Mouse (Mus musculus): ENCODE data around the gene Slc35a3. TPM values are rescaled to one million over a fixed set of nuclear protein-coding genes. Genes with fewer than 3 reads are reported as not detected.
"Not testable (repeated sequence)": the region's sequence is repeated elsewhere in the genome, so short reads cannot be mapped to it uniquely, and the experiment has no call there.

Gene Slc35a3
- polyA plus RNA-seq, 1 experiment, result 10.4 TPM

DNA sequence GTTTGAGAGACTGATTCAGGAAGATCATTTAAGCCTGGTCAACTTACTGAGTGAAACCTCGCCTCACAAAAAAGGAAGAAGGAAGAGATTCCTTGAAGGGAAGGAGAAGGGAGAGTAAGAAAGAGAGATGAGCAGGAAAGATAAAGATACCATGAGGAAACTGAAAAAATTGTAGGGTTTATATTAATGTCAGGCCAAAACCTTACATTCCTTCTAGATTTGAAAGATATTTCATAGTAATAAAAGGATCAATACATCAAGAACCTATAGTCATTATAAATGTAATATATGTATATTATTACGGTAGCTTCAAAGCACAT lies 17.0 kb downstream of the Slc35a3 start:
- DNase-seq (ENCODE audit: low read depth), result no peak
- TF ChIP-seq POLR2A (IDR thresholded peaks at IDR 0.05; ENCODE audit: borderline replicate concordance, extremely low read depth, insufficient read depth, insufficient read length, poor library complexity, severe bottlenecking) (no peak), CTCF (IDR thresholded peaks at IDR 0.05; ENCODE audit: borderline replicate concordance, extremely low read depth, insufficient read depth, insufficient read length) (no peak)

DNA sequence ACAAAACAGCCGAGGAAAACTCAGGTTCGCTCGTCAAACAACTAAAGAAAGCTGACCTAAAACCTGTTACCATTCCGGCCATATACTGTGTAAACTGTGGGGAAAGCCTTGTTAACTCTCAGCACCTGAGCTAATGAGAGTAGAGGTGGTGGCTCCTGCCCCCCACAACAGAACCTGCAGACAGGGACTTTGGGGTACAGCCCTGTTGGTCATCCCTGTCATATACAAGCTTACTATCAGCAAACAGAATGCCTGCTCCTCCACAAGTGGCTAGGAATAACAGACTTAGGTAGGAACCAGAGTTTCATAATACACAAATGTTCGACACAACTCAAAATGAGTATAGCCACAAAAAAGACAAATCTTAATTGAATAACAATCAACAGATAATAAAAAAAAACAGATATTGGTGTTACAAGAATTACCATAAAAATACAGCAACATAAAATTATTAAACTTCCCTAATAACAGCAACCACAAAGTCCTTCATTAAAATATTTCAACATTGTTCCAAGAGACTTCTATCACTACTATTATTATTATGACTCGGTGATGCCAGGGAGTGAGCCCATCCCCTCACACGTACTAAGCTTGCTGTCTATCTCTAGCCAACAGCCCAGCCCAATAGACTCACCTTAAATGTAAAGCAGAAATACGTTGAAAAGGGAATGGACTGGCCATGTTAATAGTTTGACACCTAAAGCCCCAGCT lies 17.5 kb downstream of the Slc35a3 start:
- TF ChIP-seq CTCF (IDR thresholded peaks at IDR 0.05; ENCODE audit: borderline replicate concordance, extremely low read depth, insufficient read depth, insufficient read length) (no peak), POLR2A (IDR thresholded peaks at IDR 0.05; ENCODE audit: borderline replicate concordance, extremely low read depth, insufficient read depth, insufficient read length, poor library complexity, severe bottlenecking) (no peak)
- no peak for DNase-seq (ENCODE audit: low read depth)

DNA sequence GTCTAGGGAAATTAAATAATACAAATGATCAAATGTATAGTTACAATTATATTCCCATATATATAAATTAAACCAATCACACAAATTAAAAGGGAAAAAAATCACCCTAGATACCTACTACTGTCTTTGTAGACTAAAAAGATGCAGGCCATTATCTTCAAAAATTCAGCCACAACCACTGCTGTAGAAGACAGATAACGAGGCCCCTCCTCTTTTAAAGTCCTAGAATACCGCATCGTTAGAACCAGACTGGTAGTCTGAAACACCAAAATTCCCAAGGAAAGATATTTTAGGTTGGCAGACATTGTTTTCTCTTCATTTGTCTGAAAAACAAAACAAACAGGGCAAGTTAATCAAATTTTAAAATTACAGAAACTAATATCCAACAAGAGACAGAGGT lies 18.3 kb downstream of the Slc35a3 start:
- no peak for TF ChIP-seq CTCF (IDR thresholded peaks at IDR 0.05; ENCODE audit: borderline replicate concordance, extremely low read depth, insufficient read depth, insufficient read length)
- TF ChIP-seq POLR2A (IDR thresholded peaks at IDR 0.05; ENCODE audit: borderline replicate concordance, extremely low read depth, insufficient read depth, insufficient read length, poor library complexity, severe bottlenecking), result no peak
- DNase-seq (ENCODE audit: low read depth), result no peak

DNA sequence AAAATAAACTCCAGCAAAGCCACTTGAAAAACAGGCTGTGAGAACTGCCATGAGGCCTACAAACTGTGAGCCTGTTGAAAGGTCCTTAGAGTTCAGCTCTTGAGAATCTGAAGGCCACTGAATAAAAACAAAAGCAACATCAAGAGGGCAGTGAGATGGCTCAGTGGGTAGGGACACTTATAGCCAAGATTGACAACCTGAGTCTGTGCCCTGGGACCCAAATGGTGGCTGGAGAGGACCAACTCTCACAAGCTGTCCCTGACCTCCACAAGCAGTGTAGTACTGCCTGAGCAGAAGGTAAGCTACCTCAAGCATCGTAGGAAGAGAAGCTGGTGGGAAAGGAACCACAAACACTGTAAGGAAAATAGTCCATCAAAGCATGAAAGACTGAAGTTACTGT lies 31.5 kb downstream of the Slc35a3 start, which contains the start of gene Gm43191:
Gene Gm43191, minus strand, starts transcription at position 101 of the 400 bp plus-strand sequence.
- TF ChIP-seq CTCF (IDR thresholded peaks at IDR 0.05; ENCODE audit: borderline replicate concordance, extremely low read depth, insufficient read depth, insufficient read length) (no peak), POLR2A (IDR thresholded peaks at IDR 0.05; ENCODE audit: borderline replicate concordance, extremely low read depth, insufficient read depth, insufficient read length, poor library complexity, severe bottlenecking) (no peak)
- no peak for DNase-seq (ENCODE audit: low read depth)

DNA sequence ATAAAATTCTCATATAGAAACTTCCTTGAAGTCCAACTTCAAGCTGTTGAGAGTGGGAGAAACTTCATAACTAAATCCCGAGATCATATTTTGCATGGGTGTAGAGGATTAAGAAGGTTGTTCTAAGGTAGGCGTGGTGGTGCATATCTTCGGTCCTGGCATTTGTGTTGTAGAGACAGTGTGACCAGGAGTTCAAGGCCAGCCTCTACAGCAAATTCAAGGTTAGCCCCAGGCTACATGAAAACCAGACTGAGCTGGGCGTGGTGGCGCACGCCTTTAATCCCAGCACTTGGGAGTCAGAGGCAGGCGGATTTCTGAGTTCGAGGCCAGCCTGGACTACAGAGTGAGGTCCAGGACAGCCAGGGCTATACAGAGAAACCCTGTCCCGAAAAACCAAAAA lies 48.4 kb downstream of the Slc35a3 start:
- DNase-seq (ENCODE audit: low read depth), result not testable (repeated sequence)

DNA sequence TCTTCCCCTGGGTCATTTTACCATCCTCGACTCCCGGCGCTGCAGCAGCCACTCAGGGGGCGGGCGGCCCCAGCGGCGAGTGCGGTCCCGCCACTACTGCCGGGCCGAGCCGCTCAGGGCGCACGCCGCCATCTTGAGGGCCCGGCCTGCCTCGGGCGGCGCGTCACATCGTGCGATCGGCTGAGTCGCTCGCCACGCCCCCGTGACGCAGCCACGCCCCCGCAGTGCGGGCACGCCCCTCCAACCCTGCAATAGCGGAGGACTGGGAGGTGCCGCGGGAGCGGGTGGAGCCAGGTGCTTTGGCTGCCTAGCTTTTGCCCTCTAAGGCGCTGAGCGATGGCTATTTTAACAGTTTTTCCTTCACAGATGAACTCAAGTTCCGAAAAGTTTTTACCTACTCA lies 50.2 kb downstream of the Slc35a3 start, which contains the start of gene Mfsd14a:
Gene Mfsd14a, minus strand, starts transcription at position 215 of the 401 bp plus-strand sequence.
- peak; percentile 98 for DNase-seq (ENCODE audit: low read depth)
- TF ChIP-seq POLR2A (IDR thresholded peaks at IDR 0.05; ENCODE audit: borderline replicate concordance, extremely low read depth, insufficient read depth, insufficient read length, poor library complexity, severe bottlenecking) (peak; percentile 99), CTCF (IDR thresholded peaks at IDR 0.05; ENCODE audit: borderline replicate concordance, extremely low read depth, insufficient read depth, insufficient read length) (no peak)

DNA sequence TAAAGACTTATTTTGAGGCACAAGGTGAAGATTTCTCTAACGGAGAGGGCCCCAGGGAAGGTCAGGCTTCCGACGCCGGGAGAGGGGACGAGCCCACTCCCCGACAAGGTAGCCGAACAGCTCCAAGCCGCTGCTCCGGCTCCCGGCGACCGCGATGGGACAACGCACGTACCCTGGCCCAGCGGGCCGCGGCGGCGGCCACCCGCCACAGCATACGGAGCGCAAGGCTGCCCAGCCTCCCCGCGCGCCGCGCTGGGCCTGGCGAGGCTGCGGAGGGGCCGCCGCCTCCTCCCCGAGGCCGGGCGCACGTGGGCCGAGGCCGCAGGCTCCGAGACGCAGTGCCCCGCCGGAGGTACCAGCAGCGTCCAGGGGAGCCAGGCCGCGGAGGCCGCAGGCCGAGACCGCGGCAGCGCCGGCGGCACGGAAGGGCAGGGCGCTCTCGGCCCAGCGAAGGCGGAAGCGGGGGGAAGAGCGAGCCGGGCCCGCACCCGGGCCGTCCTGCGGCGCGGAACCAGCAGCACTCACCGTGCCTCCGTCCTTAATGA lies 50.7 kb downstream of the Slc35a3 start:
- TF ChIP-seq CTCF (IDR thresholded peaks at IDR 0.05; ENCODE audit: borderline replicate concordance, extremely low read depth, insufficient read depth, insufficient read length) (no peak), POLR2A (IDR thresholded peaks at IDR 0.05; ENCODE audit: borderline replicate concordance, extremely low read depth, insufficient read depth, insufficient read length, poor library complexity, severe bottlenecking) (no peak)
- no peak for DNase-seq (ENCODE audit: low read depth)

DNA sequence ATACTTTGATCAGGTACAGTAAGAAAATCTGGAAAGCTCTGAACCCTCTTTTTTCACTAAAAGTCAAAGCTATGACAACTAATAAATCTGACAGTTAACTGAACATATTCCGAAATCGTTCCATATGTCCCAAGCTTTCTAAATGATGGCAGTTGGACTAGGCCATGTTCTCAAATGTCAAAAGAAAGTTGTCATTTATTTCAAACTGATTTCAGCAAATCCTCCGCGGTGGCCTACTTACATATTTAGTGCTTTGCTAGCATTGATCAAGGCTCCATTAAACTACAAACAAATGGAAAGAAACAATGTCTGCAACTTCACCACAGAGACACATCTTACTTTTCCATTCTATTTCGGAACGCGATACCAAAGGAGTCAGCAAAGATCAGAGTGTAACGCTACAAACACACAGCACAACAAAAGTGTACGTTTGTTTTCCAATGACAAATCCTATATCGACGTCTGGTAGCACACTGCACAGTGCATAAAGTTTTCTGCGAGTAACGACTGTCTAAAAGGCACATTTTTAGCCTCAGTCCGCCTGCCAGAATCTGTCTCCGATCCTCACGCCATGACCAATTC lies 51.3 kb downstream of the Slc35a3 start:
- DNase-seq (ENCODE audit: low read depth), result no peak
- no peak for TF ChIP-seq CTCF (IDR thresholded peaks at IDR 0.05; ENCODE audit: borderline replicate concordance, extremely low read depth, insufficient read depth, insufficient read length)
- TF ChIP-seq POLR2A (IDR thresholded peaks at IDR 0.05; ENCODE audit: borderline replicate concordance, extremely low read depth, insufficient read depth, insufficient read length, poor library complexity, severe bottlenecking), result no peak

DNA sequence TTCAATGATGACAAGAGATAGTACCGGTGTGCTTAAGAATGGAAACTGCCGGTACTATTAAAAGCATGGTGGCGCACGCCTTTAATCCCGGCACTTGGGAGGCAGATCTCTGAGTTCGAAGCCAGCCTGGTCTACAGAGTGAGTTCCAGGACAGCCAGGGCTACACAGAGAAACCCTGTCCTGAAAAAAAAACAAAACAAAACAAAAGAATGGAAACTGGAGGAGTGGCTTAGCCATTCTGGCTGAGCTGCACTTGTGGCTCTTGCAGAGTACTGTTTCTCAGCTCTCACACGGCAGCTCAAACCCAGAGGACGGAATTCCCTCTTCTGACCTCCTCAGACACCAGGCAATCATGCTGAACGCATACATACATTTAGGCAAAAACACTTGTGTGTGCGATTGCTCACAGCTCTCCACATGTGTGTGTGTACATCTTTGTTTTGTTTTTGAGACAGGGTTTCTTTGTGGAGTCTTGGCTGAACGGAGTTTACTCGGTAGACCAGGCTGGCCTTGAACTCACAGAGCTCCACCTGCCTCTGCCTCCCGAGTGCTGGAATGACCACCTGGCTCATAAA lies 52.7 kb downstream of the Slc35a3 start:
- DNase-seq (ENCODE audit: low read depth), result no peak
- TF ChIP-seq CTCF (IDR thresholded peaks at IDR 0.05; ENCODE audit: borderline replicate concordance, extremely low read depth, insufficient read depth, insufficient read length) (no peak), POLR2A (IDR thresholded peaks at IDR 0.05; ENCODE audit: borderline replicate concordance, extremely low read depth, insufficient read depth, insufficient read length, poor library complexity, severe bottlenecking) (no peak)

DNA sequence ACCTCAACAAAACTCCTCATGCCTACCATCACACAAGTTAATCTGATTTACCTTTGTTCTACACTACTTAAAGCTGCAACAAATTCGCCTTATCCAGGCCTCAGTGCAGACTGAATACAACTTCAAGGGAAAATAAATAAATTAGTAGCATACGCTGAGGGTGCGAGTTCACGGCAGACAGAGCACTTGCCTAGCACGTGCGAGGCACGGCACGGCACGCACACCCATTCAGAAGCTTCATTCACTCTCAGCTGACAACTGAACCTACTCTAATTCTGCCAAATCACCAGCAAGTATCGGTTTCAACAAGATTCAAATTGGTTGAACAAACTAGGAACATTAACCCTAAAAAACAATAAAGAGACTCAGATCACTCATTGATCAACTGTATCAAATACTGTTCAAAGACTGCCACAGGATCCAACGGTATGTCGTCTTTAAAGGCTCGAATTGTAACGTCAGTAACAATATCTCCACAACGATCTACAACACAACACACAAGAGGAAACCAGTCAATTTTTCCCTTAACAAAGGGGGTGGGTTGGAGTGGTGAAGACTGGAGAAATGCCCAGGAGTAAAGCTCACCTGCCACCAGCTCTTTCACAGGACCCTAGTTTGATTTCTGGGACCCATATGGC lies 53.6 kb downstream of the Slc35a3 start:
- no peak for DNase-seq (ENCODE audit: low read depth)
- TF ChIP-seq POLR2A (IDR thresholded peaks at IDR 0.05; ENCODE audit: borderline replicate concordance, extremely low read depth, insufficient read depth, insufficient read length, poor library complexity, severe bottlenecking), result no peak
- no peak for TF ChIP-seq CTCF (IDR thresholded peaks at IDR 0.05; ENCODE audit: borderline replicate concordance, extremely low read depth, insufficient read depth, insufficient read length)

DNA sequence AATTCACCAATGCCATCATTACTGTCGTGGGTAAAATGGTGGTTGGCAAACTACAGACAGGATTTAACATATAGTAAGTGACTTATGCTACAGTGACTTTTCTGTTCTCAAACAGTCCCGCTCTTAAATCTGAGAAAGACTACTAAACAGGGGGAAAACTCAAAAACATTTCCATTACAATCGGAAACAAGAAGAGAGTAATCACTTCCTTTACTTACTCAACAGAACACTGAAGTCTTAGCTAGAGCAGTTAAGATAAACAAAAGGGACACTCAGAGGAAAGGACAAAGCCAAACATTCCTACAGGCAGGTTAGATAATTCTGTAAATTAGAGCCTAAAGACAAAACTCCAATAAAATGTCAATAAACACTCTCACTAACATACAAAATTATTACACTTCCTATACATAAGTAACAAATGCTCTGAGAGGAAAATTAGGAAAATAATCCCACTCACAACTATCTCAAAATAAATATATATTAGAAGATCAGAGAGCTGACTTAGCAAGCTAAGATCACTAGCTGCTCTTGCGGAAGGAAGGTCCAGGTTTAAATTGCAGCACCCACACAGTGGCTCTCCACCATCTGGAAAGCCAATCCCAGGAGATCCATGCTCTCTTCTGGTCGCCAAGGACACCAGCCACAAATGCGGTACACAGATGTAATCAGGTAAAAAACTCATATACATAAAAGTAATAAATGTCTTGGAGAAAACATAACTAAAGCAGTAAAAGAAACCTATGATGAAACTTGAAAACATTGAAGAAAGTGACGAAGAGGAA lies 56.3 kb downstream of the Slc35a3 start:
- no peak for TF ChIP-seq POLR2A (IDR thresholded peaks at IDR 0.05; ENCODE audit: borderline replicate concordance, extremely low read depth, insufficient read depth, insufficient read length, poor library complexity, severe bottlenecking)
- no peak for TF ChIP-seq CTCF (IDR thresholded peaks at IDR 0.05; ENCODE audit: borderline replicate concordance, extremely low read depth, insufficient read depth, insufficient read length)
- DNase-seq (ENCODE audit: low read depth), result no peak

DNA sequence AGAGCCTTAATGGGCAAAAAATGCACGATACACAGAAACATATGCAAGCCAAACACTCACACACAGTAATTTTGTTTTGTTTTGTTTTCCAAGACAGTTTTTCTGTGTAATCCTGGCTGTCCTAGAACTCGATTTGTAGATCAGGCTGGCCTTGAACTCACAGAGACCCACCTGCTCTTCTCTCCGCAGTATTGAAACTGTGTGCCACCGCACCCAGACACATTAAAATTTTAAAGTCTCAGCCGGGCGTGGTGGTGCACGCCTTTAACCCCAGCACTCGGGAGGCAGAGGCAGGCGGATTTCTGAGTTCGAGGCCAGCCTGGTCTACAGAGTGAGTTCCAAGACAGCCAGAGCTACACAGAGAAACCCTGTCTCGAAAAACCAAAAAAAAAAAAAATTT lies 58.6 kb downstream of the Slc35a3 start:
- not testable (repeated sequence) for DNase-seq (ENCODE audit: low read depth)
